Mouse (Mus musculus) G1E (cell line): ENCODE measurements around the gene Palm2.

Experiments
- CTCF ChIP-seq: IDR thresholded peaks from 2 replicates; pipeline ENCODE4 v1.5.1; 2012; ENCODE audit warnings: low read depth, low read length, inconsistent platforms, mixed read lengths
- TAL1 ChIP-seq: conservative IDR thresholded peaks from 2 replicates; pipeline ENCODE4 v1.6.1; 2012; ENCODE audit warnings: low read depth, low read length, inconsistent platforms, mixed read lengths

GRCm38 (mm10) chr4:57436286-57436685 is 2.2 kb downstream of the Palm2 start:
- TF ChIP-seq CTCF, result no peak
- TF ChIP-seq TAL1, result no peak
